Mouse (Mus musculus) limb, embryonic 12.5 days (tissue): ENCODE measurements at regions not wholly inside any gene's neighbourhood (a gene's known extent, or its start where the extent isn't known, plus 50 kb on each side); places are given as distances from the start of the nearest gene placed in this dataset.

Source experiments
- ATAC-seq: fragments of 200-750 bp; cut with Nextera tagmentation; 2 replicates; pipeline ENCODE4 v1.8.0; 2017; ENCODE audit warnings: low read depth, moderate TSS enrichment; ENCODE audit not compliant: insufficient number of reproducible peaks, insufficient read depth, low FRiP score, low TSS enrichment
- H3K27ac ChIP-seq: fragments of 300-500 bp; sonication (generic); 2 replicates; pipeline ENCODE4 v1.5.1; 2016; ENCODE audit warnings: mild to moderate bottlenecking, moderate library complexity
- H3K27me3 ChIP-seq: fragments of 300-500 bp; sonication (generic); 2 replicates; pipeline ENCODE4 v1.6.1; 2016; ENCODE audit warnings: mild to moderate bottlenecking, moderate library complexity
- H3K36me3 ChIP-seq: fragments of 300-500 bp; sonication (generic); 2 replicates; pipeline ENCODE4 v1.6.1; 2016; ENCODE audit warnings: mild to moderate bottlenecking, moderate library complexity
- H3K4me1 ChIP-seq: fragments of 300-500 bp; sonication (generic); replicated peaks from 2 replicates; pipeline ENCODE4 v1.6.1; 2016
- H3K4me2 ChIP-seq: fragments of 300-500 bp; sonication (generic); 2 replicates; pipeline ENCODE4 v1.6.1; 2016; ENCODE audit warnings: mild to moderate bottlenecking, moderate library complexity
- H3K4me3 ChIP-seq: fragments of 300-500 bp; sonication (generic); replicated peaks from 2 replicates; pipeline ENCODE4 v1.5.1; 2016; ENCODE audit warnings: mild to moderate bottlenecking
- H3K9ac ChIP-seq: fragments of 300-500 bp; sonication (generic); replicated peaks from 2 replicates; pipeline ENCODE4 v1.6.1; 2016; ENCODE audit warnings: mild to moderate bottlenecking, moderate library complexity
- H3K9me3 ChIP-seq: fragments of 300-500 bp; sonication (generic); 2 replicates; pipeline ENCODE4 v1.6.1; 2016; ENCODE audit warnings: mild to moderate bottlenecking, moderate library complexity
- WGBS: fragments of 180-500 bp; shearing (Covaris S2); methylation state at CpG from one replicate; pipeline ENCODE4 v1.1.7; 2016; 5-methylcytosine and 5-hydroxymethylcytosine counted together

DNA sequence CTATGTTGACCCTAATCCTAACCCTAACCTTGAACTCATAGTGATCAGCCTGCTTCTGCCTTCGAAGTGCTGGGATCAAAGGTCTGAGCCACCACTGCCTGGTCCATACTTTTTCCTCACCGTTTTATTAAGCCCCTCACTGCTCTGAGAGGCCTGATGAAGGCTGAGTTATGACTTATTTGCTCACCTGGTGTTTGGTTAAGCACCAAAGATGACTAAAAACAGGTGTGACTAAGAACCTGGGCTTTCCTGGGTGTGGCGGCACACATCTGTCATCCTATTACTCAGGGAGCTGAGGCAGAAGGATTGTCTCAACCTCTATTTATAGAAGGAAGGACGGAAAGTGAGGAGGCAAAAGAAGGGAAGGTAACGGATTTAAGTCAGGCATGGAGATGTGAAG is 137.5 kb upstream of the Max start:
- H3K36me3 ChIP-seq: no peaks in the 10 kb centered on the region
- no peaks in the 10 kb centered on the region for H3K27me3 ChIP-seq
- ATAC-seq: no peak
- H3K9ac ChIP-seq: no peak overlapping the region
- 76% methylated on average over 5 of the region's 5 CpGs for WGBS
- H3K9me3 ChIP-seq: no peaks in the 10 kb centered on the region
- no peak overlapping the region for H3K4me3 ChIP-seq
- no peaks in the 10 kb centered on the region for H3K4me1 ChIP-seq
- no peak overlapping the region for H3K4me2 ChIP-seq
- H3K27ac ChIP-seq: no peak overlapping the region

DNA sequence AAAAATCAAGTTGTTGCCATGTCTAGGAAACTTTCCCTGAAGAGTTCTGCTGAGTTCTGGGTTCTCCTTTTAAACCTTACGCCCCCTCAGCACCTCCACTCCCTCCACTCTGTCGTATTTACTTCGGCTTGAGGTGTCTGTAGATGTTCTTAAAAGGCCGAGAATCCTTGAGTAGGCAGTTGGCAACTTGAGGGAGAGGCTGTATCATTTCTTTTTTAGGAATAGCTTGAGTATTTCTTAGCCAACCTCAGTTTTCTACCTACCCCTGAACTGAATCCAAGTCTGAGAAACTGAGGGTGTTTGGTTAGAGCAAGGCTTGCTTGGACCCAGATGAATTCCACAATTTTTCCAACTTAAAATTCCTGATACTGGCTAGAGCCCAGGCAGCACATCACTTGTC is 136.8 kb upstream of the Max start:
- Histone ChIP-seq H3K4me3 (no peak overlapping the region), H3K9me3 (no peaks in the 10 kb centered on the region), H3K27me3 (no peaks in the 10 kb centered on the region), H3K36me3 (no peaks in the 10 kb centered on the region), H3K4me1 (no peaks in the 10 kb centered on the region), H3K9ac (no peak overlapping the region), H3K27ac (no peak overlapping the region), H3K4me2 (no peak overlapping the region)
- ATAC-seq: no peak
- WGBS: 91% methylated on average over 4 of the region's 4 CpGs

DNA sequence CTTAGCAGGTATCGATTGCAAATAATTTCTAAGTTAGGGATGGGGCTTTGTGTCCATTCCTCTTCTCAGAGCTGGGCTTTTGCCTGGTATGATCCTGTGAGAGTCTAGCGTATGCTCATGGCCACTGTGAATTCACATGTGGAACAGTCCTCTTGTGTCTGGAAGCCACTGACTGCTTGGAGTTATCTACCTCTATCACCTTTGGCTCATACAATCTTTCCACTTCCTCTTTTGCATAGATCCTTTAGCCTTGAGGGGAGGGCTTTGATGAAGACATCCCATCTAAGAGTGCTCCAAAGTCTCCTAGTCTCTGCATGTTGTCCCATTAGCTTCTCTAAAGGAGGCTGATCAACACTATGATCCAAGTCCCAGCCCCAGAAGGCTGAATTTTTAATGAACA is 135.8 kb upstream of the Max start:
- no peak overlapping the region for H3K27ac ChIP-seq
- H3K9ac ChIP-seq: no peak overlapping the region
- H3K4me3 ChIP-seq: no peak overlapping the region
- no peak for ATAC-seq
- no peaks in the 10 kb centered on the region for H3K27me3 ChIP-seq
- WGBS: 90% methylated on average over 2 of the region's 2 CpGs
- H3K36me3 ChIP-seq: no peaks in the 10 kb centered on the region
- no peak overlapping the region for H3K4me2 ChIP-seq
- H3K4me1 ChIP-seq: no peaks in the 10 kb centered on the region
- no peaks in the 10 kb centered on the region for H3K9me3 ChIP-seq

DNA sequence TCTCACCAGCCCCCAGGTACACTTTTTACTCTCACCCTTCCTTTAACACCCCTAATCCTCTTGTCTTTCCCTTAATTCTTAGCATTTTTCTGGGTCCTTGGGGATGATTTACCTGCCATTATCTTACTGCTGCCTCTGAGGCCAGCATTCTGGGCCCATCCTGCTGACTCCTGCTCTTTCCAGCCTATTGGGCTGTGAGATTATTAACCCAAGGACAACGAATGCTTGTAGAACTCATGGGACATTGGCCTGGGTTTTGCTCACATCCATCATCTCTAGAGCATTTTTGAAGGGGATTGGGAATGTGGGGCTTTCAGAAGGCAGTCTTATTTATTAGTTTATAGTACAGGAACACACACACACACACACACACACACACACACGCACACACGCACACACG is 134.5 kb upstream of the Max start:
- no peak overlapping the region for H3K9ac ChIP-seq
- H3K4me2 ChIP-seq: no peak overlapping the region
- ATAC-seq: no peak
- no peaks in the 10 kb centered on the region for H3K27me3 ChIP-seq
- H3K27ac ChIP-seq: no peak overlapping the region
- H3K36me3 ChIP-seq: no peaks in the 10 kb centered on the region
- WGBS: 86% methylated on average over 4 of the region's 4 CpGs
- H3K9me3 ChIP-seq: no peaks in the 10 kb centered on the region
- no peak overlapping the region for H3K4me3 ChIP-seq
- H3K4me1 ChIP-seq: no peaks in the 10 kb centered on the region

DNA sequence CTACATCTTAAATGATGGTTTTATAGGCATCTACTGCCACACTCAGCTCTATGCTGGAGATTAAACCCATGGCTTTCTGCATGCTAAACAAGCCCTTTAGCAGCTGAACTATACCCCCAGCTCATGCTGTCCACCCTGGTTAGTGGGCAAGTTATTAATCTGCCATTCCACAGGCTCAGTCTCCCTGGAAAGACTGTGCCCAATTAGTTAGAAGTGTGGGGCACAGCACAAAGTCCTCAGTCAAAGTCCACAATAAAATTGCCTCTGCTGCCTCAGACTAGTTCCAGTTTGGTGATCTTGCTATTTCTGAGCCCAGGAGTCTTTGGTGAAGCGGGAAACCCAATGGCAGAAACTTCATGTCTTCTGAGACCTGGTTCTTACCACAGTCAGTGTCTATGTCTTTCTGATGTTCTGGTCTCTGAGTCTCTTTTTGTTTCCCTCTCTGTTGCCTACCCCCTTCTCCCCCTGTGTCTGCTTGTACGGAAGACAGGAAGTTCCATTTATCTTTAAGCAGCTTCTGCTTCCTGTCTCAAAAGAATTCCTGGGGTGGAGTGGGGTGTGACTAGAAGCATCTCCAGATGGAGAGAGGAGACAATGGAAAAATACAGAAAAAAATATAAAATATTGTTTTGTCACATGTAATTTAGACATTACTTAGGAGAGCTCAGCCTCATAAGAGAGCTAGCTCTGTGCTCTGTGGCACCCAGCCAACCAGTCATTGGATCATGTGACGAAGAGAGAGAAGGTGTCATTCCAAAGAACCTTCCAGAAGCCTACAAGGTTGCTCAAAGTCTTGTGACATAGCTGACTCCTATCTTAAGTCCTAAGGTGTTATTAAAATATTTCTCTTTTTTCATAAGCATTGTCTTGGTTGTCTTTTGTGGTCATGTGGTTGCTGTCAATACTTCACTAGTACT is 133.3 kb upstream of the Max start:
- no peaks in the 10 kb centered on the region for H3K9me3 ChIP-seq
- no peak overlapping the region for H3K4me3 ChIP-seq
- H3K9ac ChIP-seq: no peak overlapping the region
- H3K27ac ChIP-seq: no peak overlapping the region
- H3K4me2 ChIP-seq: no peak overlapping the region
- no peaks in the 10 kb centered on the region for H3K27me3 ChIP-seq
- H3K36me3 ChIP-seq: no peaks in the 10 kb centered on the region
- WGBS: 82% methylated on average over 3 of the region's 3 CpGs
- H3K4me1 ChIP-seq: no peaks in the 10 kb centered on the region
- no peak for ATAC-seq

DNA sequence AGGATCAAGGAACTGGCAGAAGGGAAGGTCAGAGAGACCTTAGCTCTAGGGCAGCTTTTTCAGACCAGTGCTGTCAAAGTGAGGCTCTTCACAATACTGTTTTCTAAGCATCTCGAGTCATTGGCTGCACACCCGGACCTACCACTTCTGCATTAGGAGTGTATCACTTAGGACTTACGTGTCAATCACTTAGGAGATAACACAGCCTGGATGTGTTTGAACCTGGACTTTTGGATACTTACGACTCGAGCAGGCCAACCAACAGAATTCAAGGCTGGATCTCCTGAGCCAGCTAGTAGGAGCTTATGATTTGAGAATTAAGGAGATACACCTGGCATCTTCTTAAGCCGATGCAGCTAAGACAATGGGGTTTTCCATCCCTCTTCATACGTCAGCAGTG is 132.2 kb upstream of the Max start:
- H3K27ac ChIP-seq: no peak overlapping the region
- H3K4me3 ChIP-seq: no peak overlapping the region
- no peak overlapping the region for H3K4me2 ChIP-seq
- H3K9me3 ChIP-seq: no peaks in the 10 kb centered on the region
- WGBS: 86% methylated on average over 7 of the region's 7 CpGs
- no peak overlapping the region for H3K9ac ChIP-seq
- H3K36me3 ChIP-seq: no peaks in the 10 kb centered on the region
- no peaks in the 10 kb centered on the region for H3K4me1 ChIP-seq
- no peak for ATAC-seq
- no peaks in the 10 kb centered on the region for H3K27me3 ChIP-seq

DNA sequence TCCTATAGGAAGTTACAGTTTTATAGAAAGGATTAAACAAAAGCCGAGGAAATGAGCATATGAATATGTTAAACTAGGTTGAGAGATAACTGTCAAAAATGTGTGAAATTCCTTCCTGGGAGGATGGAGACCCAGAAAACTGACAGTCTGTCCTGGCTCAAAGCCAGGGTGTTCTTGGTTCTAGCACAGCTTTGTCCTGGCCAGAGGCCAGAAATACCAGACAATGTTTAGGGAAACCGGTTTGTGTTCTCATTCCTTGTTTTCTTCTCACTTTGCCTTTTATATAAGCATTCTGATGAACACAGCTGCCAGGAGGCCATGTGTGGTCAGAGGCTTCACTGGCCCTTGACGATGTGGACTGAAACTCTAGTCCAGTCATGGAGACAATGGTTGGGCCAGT is 130.7 kb upstream of the Max start:
- H3K36me3 ChIP-seq: no peaks in the 10 kb centered on the region
- no peak overlapping the region for H3K4me2 ChIP-seq
- H3K9ac ChIP-seq: no peak overlapping the region
- no peak overlapping the region for H3K4me3 ChIP-seq
- H3K9me3 ChIP-seq: no peaks in the 10 kb centered on the region
- no peak for ATAC-seq
- no peaks in the 10 kb centered on the region for H3K27me3 ChIP-seq
- 71% methylated on average over 3 of the region's 3 CpGs for WGBS
- no peaks in the 10 kb centered on the region for H3K4me1 ChIP-seq
- no peak overlapping the region for H3K27ac ChIP-seq

DNA sequence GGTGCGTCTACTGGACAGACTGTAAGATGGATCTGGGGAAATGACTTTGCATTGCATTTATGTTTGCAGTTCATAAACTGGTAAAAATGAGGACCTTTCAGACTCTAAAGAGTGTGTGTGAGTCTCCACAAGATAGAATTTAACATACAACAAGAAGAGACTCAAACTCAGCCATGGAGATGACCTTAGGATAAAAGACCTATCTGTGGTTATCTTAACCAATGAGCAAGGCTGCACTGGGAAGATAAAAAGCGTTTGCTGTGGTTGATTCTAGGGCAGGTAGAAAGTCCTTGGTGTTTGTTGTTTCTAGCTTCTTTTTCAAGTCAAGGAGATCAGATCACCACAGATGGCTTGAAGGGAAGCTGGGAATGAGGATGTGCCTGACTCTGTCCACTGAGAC is 130.1 kb upstream of the Max start:
- H3K36me3 ChIP-seq: no peaks in the 10 kb centered on the region
- no peak overlapping the region for H3K4me3 ChIP-seq
- H3K4me1 ChIP-seq: no peaks in the 10 kb centered on the region
- H3K27me3 ChIP-seq: no peaks in the 10 kb centered on the region
- no peak overlapping the region for H3K4me2 ChIP-seq
- no peaks in the 10 kb centered on the region for H3K9me3 ChIP-seq
- no peak for ATAC-seq
- no peak overlapping the region for H3K9ac ChIP-seq
- H3K27ac ChIP-seq: no peak overlapping the region
- WGBS: 80% methylated on average over 2 of the region's 2 CpGs

DNA sequence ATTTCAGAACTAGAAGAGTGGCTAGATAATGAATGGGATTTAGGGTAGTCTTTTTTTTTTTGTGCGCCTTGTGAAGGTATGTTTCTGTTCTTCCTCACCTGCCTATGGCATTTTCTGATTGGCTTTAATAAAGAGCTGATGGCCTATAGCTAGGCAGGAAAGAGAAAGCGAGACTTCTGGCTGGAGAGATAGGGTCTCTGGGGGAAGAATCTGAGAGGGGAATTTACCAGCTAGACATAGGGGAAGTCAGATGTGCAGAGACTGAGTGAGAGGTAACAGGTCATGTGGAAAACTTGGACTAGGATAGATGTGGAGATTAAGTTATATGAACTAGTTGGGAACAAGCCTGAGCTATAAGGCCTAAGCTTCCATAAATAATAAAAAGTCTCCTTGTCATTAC is 129.7 kb upstream of the Max start:
- 81% methylated on average over 2 of the region's 2 CpGs for WGBS
- Histone ChIP-seq H3K4me3 (no peak overlapping the region), H3K9me3 (no peaks in the 10 kb centered on the region), H3K4me2 (no peak overlapping the region), H3K27ac (no peak overlapping the region), H3K27me3 (no peaks in the 10 kb centered on the region), H3K9ac (no peak overlapping the region), H3K4me1 (no peaks in the 10 kb centered on the region), H3K36me3 (no peaks in the 10 kb centered on the region)
- ATAC-seq: no peak

DNA sequence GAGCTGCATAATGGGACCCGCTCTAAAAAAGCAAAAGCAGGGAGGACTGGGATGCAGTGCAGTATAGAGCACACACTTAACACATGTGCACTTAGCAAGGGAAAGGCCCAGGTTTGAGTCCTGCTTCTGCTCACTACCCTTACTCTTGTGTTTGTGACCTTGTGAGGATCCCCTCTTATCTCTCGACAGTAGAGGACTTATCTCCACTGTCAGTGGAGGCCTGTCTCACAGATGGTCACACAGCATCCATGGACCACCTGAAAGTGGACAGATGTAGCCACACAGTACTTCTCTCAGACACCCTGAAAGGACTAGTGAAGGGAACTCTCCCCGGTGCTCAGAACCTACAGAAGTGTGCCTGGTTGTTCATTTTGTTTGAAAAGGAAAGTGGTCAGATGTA is 128.5 kb upstream of the Max start:
- Histone ChIP-seq H3K9ac (no peak overlapping the region), H3K4me1 (no peaks in the 10 kb centered on the region), H3K27me3 (no peaks in the 10 kb centered on the region), H3K27ac (no peak overlapping the region), H3K36me3 (no peaks in the 10 kb centered on the region), H3K9me3 (no peaks in the 10 kb centered on the region), H3K4me3 (no peak overlapping the region), H3K4me2 (no peak overlapping the region)
- WGBS: 88% methylated on average over 3 of the region's 3 CpGs
- no peak for ATAC-seq

DNA sequence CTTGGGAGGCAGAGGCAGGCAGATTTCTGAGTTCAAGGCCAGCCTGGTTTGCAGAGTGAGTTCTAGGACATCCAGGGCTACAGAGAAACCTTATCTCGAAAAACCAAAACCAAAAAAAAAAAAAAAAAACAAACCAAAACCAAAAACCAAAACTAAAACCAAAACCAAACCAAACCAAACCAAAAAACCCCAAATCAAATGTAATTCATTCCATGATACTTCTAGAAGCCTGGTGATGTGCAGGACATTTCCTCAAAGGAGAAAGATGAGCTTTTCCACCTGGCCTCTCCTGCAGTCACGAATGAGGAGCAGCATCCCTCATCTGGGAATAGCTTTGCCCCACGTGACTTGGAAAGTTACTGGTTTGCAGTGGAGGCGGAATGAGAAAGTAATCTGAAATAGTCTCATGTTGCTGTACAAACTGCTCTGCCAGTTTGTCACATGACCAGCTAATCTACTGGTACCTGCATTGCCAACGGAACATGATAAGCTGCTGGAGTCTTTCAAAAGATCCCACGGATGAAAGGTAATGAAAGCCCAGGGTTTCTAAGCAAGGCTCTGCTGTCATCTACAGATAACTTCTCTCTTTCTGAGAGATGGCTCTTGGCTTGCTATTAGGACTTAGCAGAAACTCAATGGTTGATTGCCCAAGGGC is 127.8 kb upstream of the Max start:
- no peak overlapping the region for H3K4me2 ChIP-seq
- H3K9ac ChIP-seq: no peak overlapping the region
- no peaks in the 10 kb centered on the region for H3K9me3 ChIP-seq
- H3K4me3 ChIP-seq: no peak overlapping the region
- no peaks in the 10 kb centered on the region for H3K4me1 ChIP-seq
- no peak for ATAC-seq
- H3K27me3 ChIP-seq: no peaks in the 10 kb centered on the region
- H3K27ac ChIP-seq: no peak overlapping the region
- no peaks in the 10 kb centered on the region for H3K36me3 ChIP-seq
- 82% methylated on average over 6 of the region's 6 CpGs for WGBS

DNA sequence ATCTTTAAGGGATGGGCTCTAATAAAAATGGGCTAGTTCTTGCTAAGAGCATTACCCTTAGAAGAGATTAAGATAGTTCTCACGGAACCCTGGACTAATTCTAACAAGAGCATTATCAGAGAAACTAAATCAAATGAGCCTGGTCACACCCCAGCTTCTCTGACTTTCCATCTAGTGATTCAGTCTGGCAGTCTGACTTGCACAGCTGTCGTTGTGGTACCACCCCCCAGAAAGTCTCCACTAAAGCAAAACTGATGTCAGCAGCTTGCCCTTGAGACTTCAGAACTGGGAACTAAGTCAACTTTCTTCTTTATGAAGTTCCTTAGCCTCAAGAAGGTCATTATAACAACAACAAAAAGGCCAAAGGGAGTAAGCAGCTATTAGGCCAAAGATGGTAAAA is 126.5 kb upstream of the Max start:
- Histone ChIP-seq H3K27ac (no peak overlapping the region), H3K9me3 (no peaks in the 10 kb centered on the region), H3K27me3 (no peaks in the 10 kb centered on the region), H3K36me3 (no peaks in the 10 kb centered on the region), H3K9ac (no peak overlapping the region), H3K4me1 (no peaks in the 10 kb centered on the region), H3K4me3 (no peak overlapping the region), H3K4me2 (no peak overlapping the region)
- no peak for ATAC-seq
- WGBS: 78% methylated on average over 2 of the region's 2 CpGs
